Mouse (Mus musculus) forebrain, embryonic 15.5 days (tissue): ENCODE measurements around the gene Catsper3. TPM values are rescaled to one million over a fixed set of nuclear protein-coding genes. Genes with fewer than 3 reads are reported as not detected.

Experiments
- ATAC-seq: fragments of 200-750 bp; cut with Nextera tagmentation; replicated peaks from 2 replicates; pipeline ENCODE4 v1.8.0; 2017; ENCODE audit warnings: mild to moderate bottlenecking, moderate TSS enrichment, moderate library complexity
- H3K27ac ChIP-seq: fragments of 300-500 bp; sonication (generic); replicated peaks from 2 replicates; pipeline ENCODE4 v1.5.1; 2015; ENCODE audit warnings: mild to moderate bottlenecking, inconsistent platforms
- H3K27me3 ChIP-seq: fragments of 300-500 bp; sonication (generic); 2 replicates; pipeline ENCODE4 v1.6.1; 2015; ENCODE audit warnings: inconsistent platforms
- H3K36me3 ChIP-seq: fragments of 300-500 bp; sonication (generic); 2 replicates; pipeline ENCODE4 v1.6.1; 2015; ENCODE audit warnings: mild to moderate bottlenecking, inconsistent platforms
- H3K4me1 ChIP-seq: fragments of 300-500 bp; sonication (generic); 2 replicates; pipeline ENCODE4 v1.6.1; 2015; ENCODE audit warnings: inconsistent platforms
- H3K4me2 ChIP-seq: fragments of 300-500 bp; sonication (generic); replicated peaks from 2 replicates; pipeline ENCODE4 v1.6.1; 2015; ENCODE audit warnings: mild to moderate bottlenecking, inconsistent platforms
- H3K4me3 ChIP-seq: fragments of 300-500 bp; sonication (generic); 2 replicates; pipeline ENCODE4 v1.5.1; 2015; ENCODE audit warnings: mild to moderate bottlenecking, inconsistent platforms
- H3K9ac ChIP-seq: fragments of 300-500 bp; sonication (generic); replicated peaks from 2 replicates; pipeline ENCODE4 v1.6.1; 2015; ENCODE audit warnings: mild to moderate bottlenecking, inconsistent platforms
- H3K9me3 ChIP-seq: fragments of 300-500 bp; sonication (generic); 2 replicates; pipeline ENCODE4 v1.6.1; 2016; ENCODE audit warnings: inconsistent platforms
- WGBS: fragments of 180-500 bp; shearing (Covaris S2); methylation state at CpG from one replicate; pipeline ENCODE4 v1.1.7; 2015; ENCODE audit warnings: mixed read lengths; 5-methylcytosine and 5-hydroxymethylcytosine counted together
- polyA plus RNA-seq: library from polyadenylated mRNA; unstranded; fragments of >200 nt; fragmentation: Nextera tagmentation; extraction: Ambion mirVana; gene quantifications from 2 replicates; pipeline ENCODE4 v1.2.1, GENCODE M21; 2015

Catsper3 gene
- polyA plus RNA-seq = not detected in 2 replicates

- H3K9ac ChIP-seq = no peak within 1 kb of the TSS
- no peaks in the 10 kb centered on the region for H3K36me3 ChIP-seq
- no peaks in the 10 kb centered on the region for H3K27me3 ChIP-seq
- no peak within 1 kb of the TSS for H3K27ac ChIP-seq
- no peaks in the 10 kb centered on the region for H3K9me3 ChIP-seq
- ATAC-seq = no peak
- WGBS = 89% methylated on average over 3 of the region's 3 CpGs
- no peak within 1 kb of the TSS for H3K4me2 ChIP-seq
- H3K4me1 ChIP-seq = no peaks in the 10 kb centered on the region
- H3K4me3 ChIP-seq = no peak within 1 kb of the TSS
Observed at GRCm38 (mm10) chr13:55784268-55784667, at the start of gene Catsper3. Catsper3 (plus strand) TSS chr13:55784568.

- H3K9ac ChIP-seq = no peak overlapping the region
- ATAC-seq = no peak
- no peaks in the 10 kb centered on the region for H3K9me3 ChIP-seq
- no peak overlapping the region for H3K27ac ChIP-seq
- no peaks in the 10 kb centered on the region for H3K36me3 ChIP-seq
- H3K27me3 ChIP-seq = no peaks in the 10 kb centered on the region
- no peak overlapping the region for H3K4me3 ChIP-seq
- WGBS = 90% methylated on average over 8 of the region's 8 CpGs
- H3K4me1 ChIP-seq = no peaks in the 10 kb centered on the region
- no peak overlapping the region for H3K4me2 ChIP-seq
Observed at GRCm38 (mm10) chr13:55737885-55738284, 46.5 kb upstream of the Catsper3 start.

- no peak overlapping the region for H3K4me2 ChIP-seq
- H3K9me3 ChIP-seq = no peaks in the 10 kb centered on the region
- no peak overlapping the region for H3K4me3 ChIP-seq
- H3K27me3 ChIP-seq = no peaks in the 10 kb centered on the region
- no peak for ATAC-seq
- WGBS = 64% methylated on average over 8 of the region's 8 CpGs
- no peaks in the 10 kb centered on the region for H3K36me3 ChIP-seq
- no peak overlapping the region for H3K27ac ChIP-seq
- no peak overlapping the region for H3K9ac ChIP-seq
- no peaks in the 10 kb centered on the region for H3K4me1 ChIP-seq
Observed at GRCm38 (mm10) chr13:55742306-55742705, 42.1 kb upstream of the Catsper3 start.

- ATAC-seq = no peak
- Histone ChIP-seq H3K9me3 (no peaks in the 10 kb centered on the region), H3K4me3 (no peak overlapping the region), H3K36me3 (no peaks in the 10 kb centered on the region), H3K27ac (no peak overlapping the region), H3K9ac (no peak overlapping the region), H3K27me3 (no peaks in the 10 kb centered on the region), H3K4me2 (no peak overlapping the region), H3K4me1 (no peaks in the 10 kb centered on the region)
- WGBS = 80% methylated on average over 13 of the region's 13 CpGs
Observed at GRCm38 (mm10) chr13:55754380-55754779, 30.0 kb upstream of the Catsper3 start.

- Histone ChIP-seq H3K4me2 (no peak overlapping the region), H3K36me3 (no peaks in the 10 kb centered on the region), H3K27ac (no peak overlapping the region), H3K4me3 (no peak overlapping the region), H3K9me3 (no peaks in the 10 kb centered on the region), H3K27me3 (no peaks in the 10 kb centered on the region), H3K9ac (no peak overlapping the region), H3K4me1 (no peaks in the 10 kb centered on the region)
- no peak for ATAC-seq
- WGBS = 48% methylated on average over 8 of the region's 8 CpGs
Observed at GRCm38 (mm10) chr13:55756789-55757188, 27.6 kb upstream of the Catsper3 start.

GRCm38 (mm10) chr13:55757645-55758044 lies 26.7 kb upstream of the Catsper3 start:
- Histone ChIP-seq H3K4me1 (no peaks in the 10 kb centered on the region), H3K4me3 (no peak overlapping the region), H3K4me2 (no peak overlapping the region), H3K27ac (no peak overlapping the region), H3K9me3 (no peaks in the 10 kb centered on the region), H3K27me3 (no peaks in the 10 kb centered on the region), H3K36me3 (no peaks in the 10 kb centered on the region), H3K9ac (no peak overlapping the region)
- 81% methylated on average over 6 of the region's 6 CpGs for WGBS
- no peak for ATAC-seq

GRCm38 (mm10) chr13:55760576-55760975 lies 23.8 kb upstream of the Catsper3 start:
- Histone ChIP-seq H3K9me3 (no peaks in the 10 kb centered on the region), H3K27me3 (no peaks in the 10 kb centered on the region), H3K4me1 (no peaks in the 10 kb centered on the region), H3K27ac (no peak overlapping the region), H3K4me3 (no peak overlapping the region), H3K9ac (no peak overlapping the region), H3K4me2 (no peak overlapping the region), H3K36me3 (no peaks in the 10 kb centered on the region)
- WGBS = 29% methylated on average over 10 of the region's 10 CpGs
- no peak for ATAC-seq

GRCm38 (mm10) chr13:55761486-55761885 lies 22.9 kb upstream of the Catsper3 start:
- Histone ChIP-seq H3K4me3 (no peak overlapping the region), H3K27ac (no peak overlapping the region), H3K4me1 (no peaks in the 10 kb centered on the region), H3K27me3 (no peaks in the 10 kb centered on the region), H3K4me2 (no peak overlapping the region), H3K9ac (no peak overlapping the region), H3K36me3 (no peaks in the 10 kb centered on the region), H3K9me3 (no peaks in the 10 kb centered on the region)
- 84% methylated on average over 10 of the region's 10 CpGs for WGBS
- ATAC-seq = no peak

GRCm38 (mm10) chr13:55774352-55774751 lies 10.0 kb upstream of the Catsper3 start:
- no peak overlapping the region for H3K4me2 ChIP-seq
- no peaks in the 10 kb centered on the region for H3K36me3 ChIP-seq
- 80% methylated on average over 7 of the region's 7 CpGs for WGBS
- no peak overlapping the region for H3K4me3 ChIP-seq
- H3K4me1 ChIP-seq = no peaks in the 10 kb centered on the region
- ATAC-seq = no peak
- no peak overlapping the region for H3K27ac ChIP-seq
- H3K9me3 ChIP-seq = no peaks in the 10 kb centered on the region
- H3K27me3 ChIP-seq = no peaks in the 10 kb centered on the region
- H3K9ac ChIP-seq = no peak overlapping the region

GRCm38 (mm10) chr13:55775056-55775455 lies 9.3 kb upstream of the Catsper3 start:
- H3K36me3 ChIP-seq = no peaks in the 10 kb centered on the region
- 71% methylated on average over 11 of the region's 11 CpGs for WGBS
- no peak overlapping the region for H3K4me2 ChIP-seq
- no peaks in the 10 kb centered on the region for H3K9me3 ChIP-seq
- no peak for ATAC-seq
- H3K27ac ChIP-seq = no peak overlapping the region
- no peak overlapping the region for H3K4me3 ChIP-seq
- no peaks in the 10 kb centered on the region for H3K4me1 ChIP-seq
- no peaks in the 10 kb centered on the region for H3K27me3 ChIP-seq
- no peak overlapping the region for H3K9ac ChIP-seq

GRCm38 (mm10) chr13:55786120-55786519 lies 1.8 kb downstream of the Catsper3 start:
- Histone ChIP-seq H3K27ac (no peak overlapping the region), H3K9ac (no peak overlapping the region), H3K4me3 (no peak overlapping the region), H3K4me2 (no peak overlapping the region), H3K27me3 (no peaks in the 10 kb centered on the region), H3K4me1 (no peaks in the 10 kb centered on the region), H3K36me3 (no peaks in the 10 kb centered on the region), H3K9me3 (no peaks in the 10 kb centered on the region)
- no peak for ATAC-seq
- WGBS = 72% methylated on average over 11 of the region's 11 CpGs

GRCm38 (mm10) chr13:55801246-55801645 lies 16.9 kb downstream of the Catsper3 start:
- WGBS = 61% methylated on average over 2 of the region's 2 CpGs
- no peak overlapping the region for H3K9ac ChIP-seq
- no peak overlapping the region for H3K4me3 ChIP-seq
- H3K36me3 ChIP-seq = no peaks in the 10 kb centered on the region
- no peaks in the 10 kb centered on the region for H3K27me3 ChIP-seq
- no peaks in the 10 kb centered on the region for H3K4me1 ChIP-seq
- no peak overlapping the region for H3K4me2 ChIP-seq
- ATAC-seq = no peak
- H3K27ac ChIP-seq = no peak overlapping the region
- no peaks in the 10 kb centered on the region for H3K9me3 ChIP-seq

- H3K36me3 ChIP-seq = no peaks in the 10 kb centered on the region
- H3K27me3 ChIP-seq = no peaks in the 10 kb centered on the region
- ATAC-seq = no peak
- 88% methylated on average over 1 of the region's 1 CpGs for WGBS
- H3K4me3 ChIP-seq = no peak overlapping the region
- H3K9me3 ChIP-seq = no peaks in the 10 kb centered on the region
- no peak overlapping the region for H3K27ac ChIP-seq
- H3K4me1 ChIP-seq = no peaks in the 10 kb centered on the region
- H3K4me2 ChIP-seq = no peak overlapping the region
- H3K9ac ChIP-seq = no peak overlapping the region
Observed at GRCm38 (mm10) chr13:55803973-55804372, 19.6 kb downstream of the Catsper3 start.
